Mouse (Mus musculus): ENCODE results near the gene Tmem52b. TPM values are rescaled to one million over a fixed set of nuclear protein-coding genes. Genes with fewer than 3 reads are reported as not detected.

Tmem52b gene
- polyA plus RNA-seq, 1 experiment from 2014 or later: not detected

- H3K4me1 ChIP-seq (replicated peaks): no peaks in the 10 kb centered on the region
- H3K27ac ChIP-seq (ENCODE audit: poor library complexity, severe bottlenecking): no peak overlapping the region
- H3K4me3 ChIP-seq: no peak overlapping the region
- 71% methylated on average over 3 of the region's 3 CpGs for WGBS
- no peak overlapping the region for H3K9ac ChIP-seq
- H3K36me3 ChIP-seq: no peaks in the 10 kb centered on the region
- no peaks in the 10 kb centered on the region for H3K9me3 ChIP-seq (replicated peaks)
- H3K27me3 ChIP-seq (replicated peaks): no peaks in the 10 kb centered on the region
- no peak overlapping the region for H3K4me2 ChIP-seq
- no peak for ATAC-seq (ENCODE audit: insufficient number of reproducible peaks, low FRiP score)
Measured at GRCm38 (mm10) chr6:129548009-129548408, 35.7 kb downstream of the Tmem52b start.

GRCm38 (mm10) chr6:129557298-129558023 lies 45.1 kb downstream of the Tmem52b start:
- Histone ChIP-seq H3K27me3 (replicated peaks) (0 out of 2 replicates have a peak, but pooled peaks cover 3% of the 10 kb centered on the region), H3K4me2 (no peak overlapping the region), H3K36me3 (no peaks in the 10 kb centered on the region), H3K9ac (no peak overlapping the region), H3K27ac (ENCODE audit: poor library complexity, severe bottlenecking) (no peak overlapping the region), H3K9me3 (replicated peaks) (no peaks in the 10 kb centered on the region), H3K4me1 (replicated peaks) (no peaks in the 10 kb centered on the region), H3K4me3 (no peak overlapping the region)
- no peak for ATAC-seq (ENCODE audit: insufficient number of reproducible peaks, low FRiP score)

- 0 out of 2 replicates have a peak, but pooled peaks cover 6% of the 10 kb centered on the region for H3K27me3 ChIP-seq (replicated peaks)
- H3K9me3 ChIP-seq (replicated peaks): no peaks in the 10 kb centered on the region
- no peak overlapping the region for H3K27ac ChIP-seq (ENCODE audit: poor library complexity, severe bottlenecking)
- no peaks in the 10 kb centered on the region for H3K4me1 ChIP-seq (replicated peaks)
- WGBS: 21% methylated on average over 12 of the region's 12 CpGs
- H3K9ac ChIP-seq: no peak overlapping the region
- ATAC-seq (ENCODE audit: insufficient number of reproducible peaks, low FRiP score): peak; percentile 71
- no peak overlapping the region for H3K4me2 ChIP-seq
- no peaks in the 10 kb centered on the region for H3K36me3 ChIP-seq
- H3K4me3 ChIP-seq: no peak overlapping the region
Measured at GRCm38 (mm10) chr6:129558946-129559640, 46.7 kb downstream of the Tmem52b start.

- Histone ChIP-seq H3K27ac (ENCODE audit: poor library complexity, severe bottlenecking) (no peak overlapping the region), H3K9me3 (replicated peaks) (no peaks in the 10 kb centered on the region), H3K9ac (no peak overlapping the region), H3K36me3 (no peaks in the 10 kb centered on the region), H3K4me3 (no peak overlapping the region), H3K27me3 (replicated peaks) (0 out of 2 replicates have a peak, but pooled peaks cover 6% of the 10 kb centered on the region), H3K4me2 (no peak overlapping the region), H3K4me1 (replicated peaks) (no peaks in the 10 kb centered on the region)
- ATAC-seq (ENCODE audit: insufficient number of reproducible peaks, low FRiP score): no peak
- 47% methylated on average over 4 of the region's 4 CpGs for WGBS
Measured at GRCm38 (mm10) chr6:129559641-129560027, 47.3 kb downstream of the Tmem52b start.

- Histone ChIP-seq H3K9ac (no peak overlapping the region), H3K9me3 (replicated peaks) (no peaks in the 10 kb centered on the region), H3K4me2 (no peak overlapping the region), H3K27me3 (replicated peaks) (0 out of 2 replicates have a peak, but pooled peaks cover 6% of the 10 kb centered on the region), H3K36me3 (no peaks in the 10 kb centered on the region), H3K4me1 (replicated peaks) (no peaks in the 10 kb centered on the region), H3K4me3 (no peak overlapping the region), H3K27ac (ENCODE audit: poor library complexity, severe bottlenecking) (no peak overlapping the region)
- 72% methylated on average over 2 of the region's 2 CpGs for WGBS
- no peak for ATAC-seq (ENCODE audit: insufficient number of reproducible peaks, low FRiP score)
Measured at GRCm38 (mm10) chr6:129565257-129565656, 52.9 kb downstream of the Tmem52b start.

Other genes with a start within 250 kb of the Tmem52b start
- gene Cd69, start 237.1 kb upstream of the Tmem52b start, polyA plus RNA-seq (2016; fragmentation: Nextera tagmentation; extraction: Ambion mirVana): not detected in 2 replicates
- not detected in 2 replicates for gene 4922502D21Rik, start 180.8 kb upstream of the Tmem52b start, polyA plus RNA-seq (2016; fragmentation: Nextera tagmentation; extraction: Ambion mirVana)
- gene Clec12a, start 169.9 kb upstream of the Tmem52b start, polyA plus RNA-seq (2016; fragmentation: Nextera tagmentation; extraction: Ambion mirVana): 0.31 and 0.78 TPM in 2 replicates
- 0.33 and 0.64 TPM in 2 replicates for gene Clec12b, start 126.7 kb upstream of the Tmem52b start, polyA plus RNA-seq (2016; fragmentation: Nextera tagmentation; extraction: Ambion mirVana)
- gene Clec1b, start 115.3 kb upstream of the Tmem52b start, polyA plus RNA-seq (2016; fragmentation: Nextera tagmentation; extraction: Ambion mirVana): 6.6 and 7.4 TPM in 2 replicates
- 0.10 and 0.27 TPM in 2 replicates for gene Clec9a, start 103.7 kb upstream of the Tmem52b start, polyA plus RNA-seq (2016; fragmentation: Nextera tagmentation; extraction: Ambion mirVana)
- 0.91 and 1.2 TPM in 2 replicates for gene Clec1a, start 60.6 kb upstream of the Tmem52b start, polyA plus RNA-seq (2016; fragmentation: Nextera tagmentation; extraction: Ambion mirVana)
- 0.42 and 0.46 TPM in 2 replicates for gene Olr1, start 5.4 kb upstream of the Tmem52b start, polyA plus RNA-seq (2016; fragmentation: Nextera tagmentation; extraction: Ambion mirVana)
- gene Gabarapl1, start 20.6 kb downstream of the Tmem52b start, polyA plus RNA-seq (2016; fragmentation: Nextera tagmentation; extraction: Ambion mirVana): 44.3 and 44.4 TPM in 2 replicates
- gene Klre1, start 65.3 kb downstream of the Tmem52b start, polyA plus RNA-seq (2016; fragmentation: Nextera tagmentation; extraction: Ambion mirVana): not detected in 2 replicates
- 0.23 TPM in 1 of 2 replicates, not detected in the other for gene Klrd1, start 79.2 kb downstream of the Tmem52b start, polyA plus RNA-seq (2016; fragmentation: Nextera tagmentation; extraction: Ambion mirVana)
- not detected in 2 replicates for gene Klrk1, start 111.3 kb downstream of the Tmem52b start, polyA plus RNA-seq (2016; fragmentation: Nextera tagmentation; extraction: Ambion mirVana)
- gene Klrc3, start 130.8 kb downstream of the Tmem52b start, polyA plus RNA-seq (2016; fragmentation: Nextera tagmentation; extraction: Ambion mirVana): not detected in 2 replicates
- gene Klrc2, start 148.1 kb downstream of the Tmem52b start, polyA plus RNA-seq (2016; fragmentation: Nextera tagmentation; extraction: Ambion mirVana): not detected in 2 replicates
- not detected in 2 replicates for gene Klrc1, start 166.4 kb downstream of the Tmem52b start, polyA plus RNA-seq (2016; fragmentation: Nextera tagmentation; extraction: Ambion mirVana)
- not detected in 2 replicates for gene Klri1, start 204.6 kb downstream of the Tmem52b start, polyA plus RNA-seq (2016; fragmentation: Nextera tagmentation; extraction: Ambion mirVana)
- not detected in 2 replicates for gene Klri2, start 227.9 kb downstream of the Tmem52b start, polyA plus RNA-seq (2016; fragmentation: Nextera tagmentation; extraction: Ambion mirVana)